Mouse (Mus musculus) CD4-positive naive resting alpha-beta T cell, adult 57 days (primary cell): Measurements from ENCODE around the gene Dolk. TPM values are rescaled to one million over a fixed set of nuclear protein-coding genes. Genes with fewer than 3 reads are reported as not detected.

Source experiments
- total RNA-seq: library from RNA; stranded (reverse); gene quantifications from one replicate; pipeline ENCODE4 v1.2.4, GENCODE M21; 2023

Dolk gene
- 11.0 TPM for total RNA-seq

GRCm38 (mm10) chr2:30286192-30287026 lies at the start of gene Dolk, which contains the start of gene Nup188:
Dolk (minus strand) TSS chr2:30286334.
Nup188 (plus strand) TSS chr2:30286397.

GRCm38 (mm10) chr2:30280743-30281142 lies 5.4 kb downstream of the Dolk start, which contains the start of gene Gm28038:
Gm28038 (plus strand) TSS chr2:30281043.

GRCm38 (mm10) chr2:30265767-30266253 lies 20.3 kb downstream of the Dolk start, which contains the start of gene Phyhd1:
Phyhd1 (plus strand) TSS chr2:30266203.

GRCm38 (mm10) chr2:30240267-30240666 lies 45.9 kb downstream of the Dolk start, which contains the start of gene Gm28035:
Gm28035 (plus strand) TSS chr2:30240567.

GRCm38 (mm10) chr2:30237199-30237880 lies 48.8 kb downstream of the Dolk start, which contains the start of gene Lrrc8a:
Lrrc8a (plus strand) TSS chr2:30237715.

Other genes with a start within 250 kb of the Dolk start
- gene Wdr34, start 237.5 kb downstream of the Dolk start, total RNA-seq, result 0.33 TPM
- gene Set, start 229.0 kb downstream of the Dolk start, total RNA-seq, result 229 TPM
- 1.5 TPM for gene Pkn3, start 208.7 kb downstream of the Dolk start, total RNA-seq
- 15.4 TPM for gene Zdhhc12, start 192.7 kb downstream of the Dolk start, total RNA-seq
- gene Zer1, start 161.7 kb downstream of the Dolk start, total RNA-seq, result 81.1 TPM
- gene Tbc1d13, start 152.6 kb downstream of the Dolk start, total RNA-seq, result 34.4 TPM
- 17.1 TPM for gene Endog, start 114.8 kb downstream of the Dolk start, total RNA-seq
- 18.8 TPM for gene Spout1, start 107.9 kb downstream of the Dolk start, total RNA-seq
- 12.3 TPM for gene Kyat1, start 80.5 kb downstream of the Dolk start, total RNA-seq
- 68.0 TPM for gene Lrrc8a, start 48.6 kb downstream of the Dolk start, total RNA-seq
- gene Gm28035, start 45.8 kb downstream of the Dolk start, total RNA-seq, result 7.8 TPM
- 16.5 TPM for gene Phyhd1, start 20.1 kb downstream of the Dolk start, total RNA-seq
- gene Gm28038, start 5.3 kb downstream of the Dolk start, total RNA-seq, result not detected
- 55.5 TPM for gene Nup188, start 63 bp upstream of the Dolk start, total RNA-seq
- gene Sh3glb2, start 73.0 kb upstream of the Dolk start, total RNA-seq, result 90.2 TPM
- gene Miga2, start 77.9 kb upstream of the Dolk start, total RNA-seq, result 20.2 TPM
- gene Dolpp1, start 105.9 kb upstream of the Dolk start, total RNA-seq, result 21.2 TPM
- gene Crat, start 129.5 kb upstream of the Dolk start, total RNA-seq, result 8.7 TPM
- gene Ptpa, start 129.7 kb upstream of the Dolk start, total RNA-seq, result 89.9 TPM
- 0.27 TPM for gene Ier5l, start 187.9 kb upstream of the Dolk start, total RNA-seq